Mouse (Mus musculus): ENCODE data around the gene Olfr1099.

Olfr1099 gene

DNA sequence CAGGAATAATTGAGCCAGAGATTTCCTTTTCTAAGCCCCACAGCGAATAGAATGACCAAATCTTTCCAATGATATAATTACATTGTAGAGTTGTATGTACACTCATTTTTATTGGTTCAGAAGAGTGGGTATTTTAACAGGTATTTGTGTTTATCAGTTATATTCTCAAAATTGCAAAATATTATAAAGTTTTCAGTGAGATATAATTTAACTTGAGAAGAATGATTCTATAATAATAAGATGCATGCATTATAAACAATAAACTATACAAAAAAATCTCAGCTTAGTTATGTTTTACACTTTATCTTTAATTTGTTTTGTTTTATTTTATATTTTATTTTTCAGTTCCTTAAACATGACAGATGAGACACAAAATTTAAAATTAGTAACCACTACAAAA lies at the start of gene Olfr1099:
Olfr1099 (minus strand) TSS at position 101 of the 400 bp plus-strand sequence.
- DNase-seq = no peak

GRCm38 (mm10) chr2:86998098-86998497 lies 37.6 kb upstream of the Olfr1099 start, which contains the start of gene Olfr1102:
Olfr1102 (plus strand) TSS chr2:86998398.
- no peak for DNase-seq

DNA sequence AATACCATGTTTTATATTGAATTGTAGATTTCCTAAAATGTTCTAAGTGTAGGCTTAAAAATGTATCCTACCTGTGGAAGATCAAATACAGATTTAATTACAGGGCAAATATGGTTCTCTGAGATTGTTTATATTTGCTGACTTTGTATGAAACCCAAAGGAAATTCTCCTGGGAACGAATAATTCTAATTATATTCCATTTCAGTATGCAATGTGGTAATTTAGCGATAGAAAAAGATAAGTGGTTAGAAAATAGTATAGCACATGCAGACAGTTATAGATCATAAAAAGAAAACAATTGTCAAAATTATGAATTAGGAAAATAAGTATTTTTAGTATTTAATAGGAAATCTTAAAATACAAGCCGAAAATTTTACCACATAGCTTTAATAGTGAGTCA lies 30.6 kb upstream of the Olfr1099 start, which contains the start of gene Olfr1101:
Olfr1101 (minus strand) TSS at position 101 of the 400 bp plus-strand sequence.
- DNase-seq = no peak

GRCm38 (mm10) chr2:86979854-86980253 lies 19.4 kb upstream of the Olfr1099 start, which contains the start of gene Olfr1100:
Olfr1100 (minus strand) TSS chr2:86979954.
- DNase-seq = no peak

DNA sequence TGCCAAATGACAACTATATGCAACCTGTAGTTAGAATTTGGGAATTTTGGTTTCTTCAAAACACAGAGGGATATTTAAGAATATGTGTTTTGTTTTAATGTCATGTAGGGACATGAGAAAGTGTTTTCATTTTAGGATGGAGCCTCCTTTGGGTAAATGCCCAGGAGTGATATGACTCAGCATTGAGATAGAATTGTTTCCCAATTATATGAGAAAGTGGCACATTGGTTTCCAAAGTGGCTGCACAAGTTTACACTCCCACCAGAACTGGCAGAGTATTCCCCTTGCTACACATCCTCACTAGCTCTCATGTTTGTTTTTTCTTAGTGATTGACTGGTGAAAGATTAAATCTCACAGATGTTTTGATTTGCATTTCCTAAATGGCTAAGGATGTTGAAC lies 33.9 kb downstream of the Olfr1099 start:
- no peak for DNase-seq

- no peak for DNase-seq
These were observed 36.0 kb downstream of the Olfr1099 start, which contains the start of gene Olfr1098 for GRCm38 (mm10) chr2:86924445-86924844. Olfr1098 (minus strand) TSS chr2:86924545.

DNA sequence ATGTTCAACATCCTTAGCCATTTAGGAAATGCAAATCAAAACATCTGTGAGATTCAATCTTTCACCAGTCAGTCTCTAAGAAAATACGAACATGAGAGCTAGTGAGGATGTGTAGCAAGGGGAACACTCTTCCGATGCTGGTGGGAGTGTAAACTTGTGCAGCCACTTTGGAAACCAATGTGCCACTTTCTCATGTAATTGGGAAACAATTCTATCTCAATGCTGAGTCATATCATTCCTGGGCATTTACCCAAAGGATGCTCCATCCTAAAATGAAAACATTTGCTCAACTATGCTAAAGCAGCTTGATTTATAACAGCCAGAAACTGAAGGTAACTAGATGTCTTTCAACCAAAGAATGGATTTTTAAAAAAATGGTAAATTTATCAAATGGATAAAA lies 54.8 kb downstream of the Olfr1099 start:
- no peak for DNase-seq
